Mouse (Mus musculus) frontal cortex, postnatal 14 days (tissue): ENCODE data around the gene Cltc.
"Not testable (repeated sequence)": the region's sequence is repeated elsewhere in the genome, so short reads cannot be mapped to it uniquely, and the experiment has no call there.

ENCODE experiments used
- DNase-seq, 2 experiments: peaks; one replicate each; pipeline ENCODE4 v3.0.0; 2022; ENCODE audit warnings: low spot score in 2 of 2

The Cltc gene

DNA sequence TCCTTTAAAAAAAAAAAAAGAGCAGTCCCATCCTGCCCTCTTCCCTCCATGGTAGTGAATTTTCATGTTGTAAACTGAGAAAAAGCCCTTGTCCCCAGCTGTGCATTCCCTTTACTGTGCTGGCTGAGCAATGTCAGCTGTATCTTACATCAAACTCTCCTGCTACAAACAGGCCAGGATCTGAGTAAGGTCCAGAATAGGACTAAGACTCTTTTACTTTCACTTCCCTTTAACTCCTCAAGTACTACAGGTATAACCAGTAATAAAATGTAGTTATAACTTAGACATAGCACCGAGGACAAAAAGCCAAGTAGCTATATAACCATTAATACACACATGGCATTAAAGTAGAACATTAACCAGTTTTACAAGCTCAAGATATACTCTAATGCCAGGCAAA is 18.4 kb downstream of the Cltc start:
- no peak for DNase-seq

DNA sequence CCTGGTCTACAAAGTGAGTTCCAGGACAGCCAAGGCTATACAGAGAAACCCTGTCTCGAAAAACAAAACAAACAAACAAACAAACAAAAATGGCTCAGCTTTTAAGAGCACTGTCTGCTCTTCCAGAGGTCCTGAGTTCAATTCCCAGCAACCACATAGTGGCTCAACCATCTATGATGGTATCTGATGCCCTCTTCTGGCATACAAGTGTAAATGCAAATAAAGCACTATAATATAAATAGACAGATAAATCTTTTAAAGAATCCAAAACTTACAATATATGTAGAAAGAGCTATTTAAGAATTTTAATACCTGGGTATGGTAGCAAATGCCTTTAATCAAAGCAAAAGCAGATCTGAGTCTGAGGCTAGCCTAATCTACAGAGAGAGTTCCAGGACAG is 19.1 kb downstream of the Cltc start:
- DNase-seq, result not testable (repeated sequence)

DNA sequence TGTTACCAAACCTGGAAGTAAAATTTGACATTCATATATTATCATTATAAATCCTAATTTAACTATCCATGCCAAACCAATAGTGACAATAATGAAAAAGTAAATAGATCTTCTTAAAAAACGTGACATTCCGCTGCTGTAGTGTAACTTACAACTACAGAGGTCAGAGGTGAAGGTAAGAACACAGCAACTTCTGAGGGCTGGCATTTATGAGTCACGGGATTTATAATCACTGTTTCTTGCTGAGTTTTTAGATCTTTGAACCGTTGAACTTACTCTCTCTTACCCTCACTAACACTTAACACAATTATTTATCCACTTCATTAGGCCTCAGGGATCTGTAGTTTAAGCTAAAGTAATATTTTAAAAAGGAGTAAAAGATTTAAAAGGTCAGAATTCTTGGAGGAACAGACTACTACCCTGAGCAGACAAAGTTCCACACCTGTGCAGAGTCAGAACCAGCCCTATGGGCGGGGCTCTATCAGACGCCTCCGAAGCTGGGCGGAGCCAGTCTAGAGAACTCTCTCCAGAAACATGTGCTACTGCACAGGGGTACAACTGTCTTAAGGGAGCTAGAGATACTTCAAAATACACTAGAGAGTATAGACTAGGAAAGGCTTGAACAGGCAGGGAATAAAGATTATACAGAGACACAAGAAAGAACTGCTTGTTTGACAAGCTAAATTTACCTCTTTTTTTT is 19.9 kb downstream of the Cltc start:
- no peak for DNase-seq

DNA sequence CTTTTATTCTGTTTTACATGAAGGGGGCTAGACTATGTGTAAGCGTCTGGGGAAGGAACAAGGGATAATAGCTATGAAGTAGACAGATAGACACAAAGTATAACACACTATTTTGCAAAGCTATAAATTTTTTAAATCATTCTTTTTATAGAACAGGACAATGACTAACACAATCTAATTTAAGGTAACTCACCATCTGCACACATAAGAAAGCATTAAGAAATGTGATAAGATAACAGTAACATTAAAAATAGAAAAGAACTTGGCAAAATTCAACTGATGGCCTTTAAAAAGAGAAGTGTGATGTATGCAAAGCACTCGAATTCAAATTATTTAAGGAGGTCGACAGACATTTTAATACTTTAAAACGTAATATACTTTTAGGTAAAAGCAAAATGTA is 22.4 kb downstream of the Cltc start:
- no peak for DNase-seq

DNA sequence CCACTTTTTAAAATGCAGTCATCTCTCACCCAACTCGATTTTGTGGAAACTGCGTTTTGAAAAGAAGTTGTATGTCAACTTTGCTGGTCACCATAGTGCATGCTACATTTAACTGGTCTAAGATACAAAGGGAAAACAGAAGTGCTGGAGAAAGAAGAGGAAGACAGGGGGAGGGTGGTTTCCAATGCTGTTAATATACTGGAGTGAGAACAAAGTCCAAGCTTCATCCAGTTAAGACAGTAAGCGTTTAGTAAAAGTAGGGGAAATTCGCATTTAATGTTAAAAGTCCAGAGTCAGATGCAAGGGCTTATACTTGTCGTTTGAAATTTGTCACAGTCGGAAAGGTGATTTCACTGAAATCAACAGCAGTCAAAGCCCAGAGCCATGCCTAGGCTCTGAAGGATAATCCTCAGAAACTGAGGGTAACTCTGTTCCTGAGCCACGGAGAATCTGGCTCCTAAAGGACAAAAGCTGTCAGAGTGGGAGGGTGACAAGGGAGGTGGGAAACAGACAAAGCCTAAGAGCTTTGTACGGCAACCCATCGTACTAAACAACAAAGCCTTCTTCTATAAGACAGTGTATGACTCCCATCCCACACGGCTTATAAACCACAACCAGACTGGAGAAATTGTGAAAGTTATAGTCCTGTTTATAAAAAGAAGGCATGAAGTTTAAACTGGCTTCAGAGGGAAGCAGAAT is 23.0 kb downstream of the Cltc start:
- DNase-seq, result no peak

DNA sequence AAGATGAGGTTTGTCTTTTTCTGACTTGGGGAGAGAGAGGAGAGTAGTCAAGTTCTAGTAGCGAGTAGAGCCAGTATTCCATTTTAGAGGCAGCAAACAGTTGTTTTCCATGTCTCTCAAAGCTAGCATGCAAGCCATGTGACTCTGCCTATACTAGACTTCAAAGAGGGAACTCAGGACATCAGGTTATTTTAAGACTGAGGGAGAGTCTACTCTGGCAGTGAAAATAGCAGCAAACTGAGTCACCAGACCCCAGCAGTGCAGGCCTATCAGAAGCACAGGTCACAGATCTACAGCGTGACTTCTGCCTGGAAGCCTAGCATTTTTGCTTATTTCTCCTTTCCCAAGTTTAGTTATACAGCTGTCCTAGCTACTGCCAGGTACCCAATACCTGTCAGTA is 25.9 kb downstream of the Cltc start:
- DNase-seq, result no peak

DNA sequence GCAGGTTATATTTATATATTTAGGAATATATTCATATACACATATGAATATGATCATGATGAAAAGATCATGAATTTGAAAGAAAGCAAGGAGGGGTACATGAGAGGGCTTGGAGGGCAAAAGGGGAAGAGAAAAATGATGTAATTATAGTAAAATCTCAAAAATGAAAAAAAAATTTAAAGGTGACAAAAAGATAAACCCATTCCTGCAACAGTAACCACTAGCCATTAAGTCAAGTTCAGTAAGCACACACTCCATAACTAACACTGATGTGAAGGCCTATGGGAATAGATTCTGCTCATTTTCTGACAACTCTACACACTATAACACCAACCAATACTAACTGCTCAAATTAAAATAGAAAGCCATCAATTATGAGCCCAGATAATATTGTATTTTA is 31.8 kb downstream of the Cltc start:
- no peak for DNase-seq

DNA sequence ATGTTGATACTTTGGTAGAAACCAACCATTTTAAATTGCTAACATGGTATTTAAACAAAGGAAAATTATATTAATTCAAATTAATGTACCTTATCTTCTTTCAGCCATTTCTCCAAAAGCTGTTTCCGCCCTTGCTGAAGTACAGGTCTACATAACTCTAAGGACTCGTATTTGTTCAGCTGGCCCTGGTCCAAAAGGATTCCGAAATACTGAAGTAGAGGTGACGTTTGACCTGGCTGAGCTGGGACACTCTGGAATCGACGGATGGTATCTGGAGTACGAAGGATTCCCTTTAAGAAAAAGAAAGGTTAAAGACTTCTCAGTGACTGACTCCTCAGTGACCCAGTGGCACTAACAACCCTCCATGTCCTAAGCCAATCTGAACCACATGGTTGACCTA is 32.4 kb downstream of the Cltc start:
- DNase-seq, result no peak

- no peak for DNase-seq
Observed at GRCm38 (mm10) chr11:86724004-86724403, 33.4 kb downstream of the Cltc start.

DNA sequence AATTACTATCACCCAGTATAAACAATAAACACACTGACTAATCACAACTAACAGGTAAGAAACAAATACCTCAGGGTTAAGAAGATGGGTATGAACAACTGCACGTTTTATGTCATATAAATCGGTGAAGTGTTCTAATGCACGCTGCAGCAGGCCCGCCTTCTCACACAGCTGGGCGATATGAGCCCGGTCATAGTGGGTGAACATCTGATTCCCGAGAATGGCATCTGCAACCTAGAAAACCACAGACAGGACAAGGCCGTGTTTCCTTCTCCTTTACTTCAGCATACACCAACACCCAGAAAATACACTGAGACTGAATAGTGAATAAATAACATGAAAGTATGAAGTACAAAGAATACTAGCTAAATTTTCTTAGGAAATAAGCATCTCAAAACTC is 38.0 kb downstream of the Cltc start:
- DNase-seq, result no peak

GRCm38 (mm10) chr11:86718369-86718768 is 39.0 kb downstream of the Cltc start:
- DNase-seq, result no peak

DNA sequence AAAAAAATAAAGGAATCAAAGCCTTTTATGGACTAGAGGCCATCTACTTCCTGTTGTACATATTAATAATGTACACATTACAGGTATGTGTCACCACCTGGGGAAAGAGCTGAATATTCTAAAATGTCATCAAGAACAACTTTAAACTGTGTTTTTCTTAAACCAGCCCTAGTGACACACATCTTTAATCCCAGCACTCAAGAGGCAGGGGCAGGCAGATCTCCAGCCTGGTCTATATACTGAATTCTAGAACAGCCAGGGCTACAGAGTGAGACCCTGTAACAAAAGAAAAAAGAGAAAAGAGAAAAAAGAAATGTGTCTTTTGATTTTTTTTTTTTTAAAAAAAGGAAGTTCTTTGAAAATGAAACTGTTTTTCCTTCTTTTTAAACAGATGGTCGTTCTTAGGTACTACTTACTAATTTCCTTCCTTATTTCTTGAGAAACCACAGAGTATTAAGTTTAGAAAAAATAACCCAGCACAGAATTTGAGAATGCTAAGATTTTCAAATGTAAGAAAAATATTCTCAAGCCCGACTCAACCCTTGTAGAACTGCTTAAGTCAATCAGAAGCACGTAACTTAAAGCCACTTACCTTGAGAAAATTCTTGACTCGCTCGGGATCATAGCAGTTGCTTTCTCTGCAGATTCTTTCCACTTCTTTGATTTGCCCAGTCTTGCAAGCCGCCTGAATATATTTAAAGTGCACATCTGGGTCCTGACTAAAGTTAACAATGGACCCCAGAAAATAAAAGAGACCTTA is 39.9 kb downstream of the Cltc start:
- DNase-seq, result no peak

DNA sequence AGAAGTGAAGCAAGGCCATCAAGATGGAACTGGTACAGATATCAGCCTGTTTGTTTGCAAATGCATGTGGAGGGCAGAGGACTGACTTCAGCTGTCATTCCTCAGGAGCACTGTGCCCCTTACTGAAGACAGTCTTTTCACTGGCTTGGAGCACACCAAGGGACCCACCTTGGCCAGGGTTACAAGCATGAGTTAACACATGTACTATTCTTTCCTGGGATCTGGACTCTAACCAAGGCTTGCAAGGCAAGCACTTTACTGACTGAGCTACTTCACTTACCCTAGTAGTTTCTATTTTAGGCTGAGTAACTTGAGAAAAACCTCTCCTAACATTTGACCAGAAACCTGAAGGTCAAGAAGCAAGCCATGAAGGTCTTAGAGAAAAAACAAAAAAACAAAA is 42.8 kb downstream of the Cltc start:
- no peak for DNase-seq

- no peak for DNase-seq
Observed at GRCm38 (mm10) chr11:86701151-86701550, 56.2 kb downstream of the Cltc start.

GRCm38 (mm10) chr11:86695461-86695860 is 61.9 kb downstream of the Cltc start:
- DNase-seq, result no peak

GRCm38 (mm10) chr11:86692546-86692945 is 64.8 kb downstream of the Cltc start:
- no peak for DNase-seq

DNA sequence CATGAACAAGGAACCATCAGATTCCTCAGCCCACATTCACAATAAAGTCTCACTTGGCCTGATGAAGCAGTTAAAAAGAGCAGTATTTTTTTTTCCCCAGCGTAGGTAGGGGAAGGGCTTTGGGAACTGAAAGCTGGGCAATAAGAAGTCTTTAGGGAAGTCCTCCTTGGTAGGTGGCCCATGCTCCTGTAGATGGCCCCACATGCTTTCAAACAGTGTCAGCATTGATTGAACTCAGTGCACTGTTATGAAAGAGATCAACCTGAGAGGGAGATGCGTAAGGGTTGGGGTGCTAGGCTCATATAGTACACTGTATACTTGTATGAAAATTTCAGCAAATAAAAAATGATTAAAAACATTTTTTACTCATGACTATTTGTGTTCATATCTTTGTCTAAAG is 65.4 kb downstream of the Cltc start:
- DNase-seq, result no peak

GRCm38 (mm10) chr11:86691482-86691881 is 65.9 kb downstream of the Cltc start:
- DNase-seq, result no peak

GRCm38 (mm10) chr11:86690383-86690782 is 67.0 kb downstream of the Cltc start:
- DNase-seq, result no peak

- no peak for DNase-seq
Observed at GRCm38 (mm10) chr11:86685366-86685765, 72.0 kb downstream of the Cltc start.

- no peak for DNase-seq
Observed at GRCm38 (mm10) chr11:86684126-86685012, 73.0 kb downstream of the Cltc start.
